Mouse (Mus musculus) A20 (cell line): ENCODE measurements around the gene Rbm14.

ENCODE experiments used
- DNase-seq: peaks from one replicate; pipeline ENCODE4 v3.0.0-alpha.2; 2011; ENCODE audit warnings: low read depth, low spot score

Gene Rbm14

DNA sequence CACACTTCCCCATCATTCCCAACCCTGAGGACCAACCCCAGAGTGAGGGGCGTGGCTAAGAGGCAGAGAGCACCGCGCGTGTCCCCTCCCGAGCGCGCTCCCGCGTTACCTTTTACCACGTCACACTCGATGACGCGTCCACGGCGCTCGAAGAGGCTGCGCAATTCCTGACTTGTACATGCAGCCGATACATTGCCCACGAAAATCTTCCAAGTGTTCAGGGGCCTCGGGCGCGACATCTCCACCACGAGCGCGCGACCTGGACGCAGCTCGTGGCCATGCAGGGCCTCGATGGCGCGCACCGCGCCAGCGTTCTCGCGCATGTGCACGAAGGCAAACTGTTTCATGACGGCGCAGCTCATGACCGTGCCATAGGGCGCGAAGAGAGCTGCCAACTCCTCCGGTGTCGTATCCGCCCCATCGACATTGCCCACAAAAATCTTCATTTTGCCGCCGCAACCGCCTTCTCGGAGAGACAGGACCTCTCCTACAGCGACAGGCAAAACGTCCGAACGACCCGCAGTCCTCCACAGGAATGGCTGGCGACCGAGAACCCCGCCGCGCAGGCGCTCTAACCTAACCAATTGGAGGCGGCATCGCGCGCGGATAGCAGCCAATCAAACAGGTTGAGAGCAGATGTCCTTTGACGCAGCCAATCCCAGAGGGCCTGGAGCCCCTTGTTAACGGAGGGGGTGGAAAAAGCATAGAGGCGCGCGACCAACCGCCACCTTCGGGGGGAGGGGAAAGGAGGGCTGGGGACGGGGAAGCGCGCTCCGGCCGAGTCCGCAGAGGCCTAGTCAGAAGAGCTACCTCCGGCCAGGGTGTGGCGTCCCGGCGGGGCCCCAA lies at the start of gene Rbm14, which contains the start of gene Gm21992:
TSS of gene Rbm14 (minus strand) at position 572 of the 846 bp plus-strand sequence.
TSS of gene Gm21992 (minus strand) at position 550 of the 846 bp plus-strand sequence.
- peak; percentile 99 for DNase-seq

DNA sequence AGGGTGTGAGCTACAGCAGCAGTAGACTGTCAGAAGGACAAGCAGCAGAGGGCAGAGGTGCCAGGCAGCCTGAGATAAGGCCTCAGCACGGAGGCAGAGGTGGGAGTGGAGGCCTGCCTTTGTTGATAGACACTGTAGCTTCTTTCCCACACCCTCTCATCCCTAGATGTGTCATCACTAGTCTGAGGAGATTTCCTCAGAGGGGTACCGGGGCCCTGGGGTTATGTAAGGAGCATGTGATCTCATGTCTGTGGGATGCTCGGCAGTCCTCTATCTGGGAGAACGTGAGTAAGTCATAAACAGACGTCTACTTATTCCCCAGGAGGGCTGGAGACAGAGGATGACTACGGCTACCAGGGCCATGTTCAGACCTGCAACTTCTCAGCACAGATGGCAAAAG lies 47.6 kb upstream of the Rbm14 start:
- DNase-seq: no peak

DNA sequence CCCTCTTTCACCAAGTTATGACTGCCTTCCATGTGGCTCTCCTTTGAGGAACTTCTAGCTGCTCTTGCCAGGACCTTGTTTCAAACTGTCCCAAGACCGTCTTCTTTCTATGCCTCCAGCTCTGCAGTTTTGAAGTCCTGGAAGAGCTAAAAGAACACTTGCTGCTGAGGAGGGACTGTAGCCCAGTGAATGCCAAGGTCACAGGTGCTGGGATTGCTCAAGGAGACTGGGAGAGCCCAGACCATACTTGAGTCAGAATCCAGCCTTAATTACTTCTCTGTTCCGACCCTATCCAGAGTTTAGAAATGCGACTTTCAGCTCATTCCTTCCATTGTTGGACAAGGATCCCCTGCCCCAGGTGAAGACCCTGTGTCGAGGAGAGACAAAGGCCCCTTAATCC lies 44.5 kb upstream of the Rbm14 start:
- no peak for DNase-seq

DNA sequence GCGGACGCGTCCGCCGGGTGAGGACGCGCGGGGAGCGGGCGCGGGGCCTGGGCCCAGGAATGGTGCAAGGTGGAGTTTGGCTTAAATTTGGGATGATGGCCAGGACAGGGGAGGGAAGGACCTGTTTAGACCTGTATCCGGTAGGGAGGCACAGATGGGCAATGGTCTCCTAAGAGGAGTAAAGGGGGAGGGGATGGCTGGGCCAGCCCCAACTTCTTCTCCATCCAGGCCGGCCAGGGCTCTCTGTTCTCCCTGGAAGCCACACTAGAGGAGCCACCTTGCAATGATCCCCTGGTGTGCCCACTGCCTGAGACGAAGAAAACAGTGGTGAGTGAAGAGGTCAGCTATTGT lies 44.0 kb upstream of the Rbm14 start:
- DNase-seq: no peak

DNA sequence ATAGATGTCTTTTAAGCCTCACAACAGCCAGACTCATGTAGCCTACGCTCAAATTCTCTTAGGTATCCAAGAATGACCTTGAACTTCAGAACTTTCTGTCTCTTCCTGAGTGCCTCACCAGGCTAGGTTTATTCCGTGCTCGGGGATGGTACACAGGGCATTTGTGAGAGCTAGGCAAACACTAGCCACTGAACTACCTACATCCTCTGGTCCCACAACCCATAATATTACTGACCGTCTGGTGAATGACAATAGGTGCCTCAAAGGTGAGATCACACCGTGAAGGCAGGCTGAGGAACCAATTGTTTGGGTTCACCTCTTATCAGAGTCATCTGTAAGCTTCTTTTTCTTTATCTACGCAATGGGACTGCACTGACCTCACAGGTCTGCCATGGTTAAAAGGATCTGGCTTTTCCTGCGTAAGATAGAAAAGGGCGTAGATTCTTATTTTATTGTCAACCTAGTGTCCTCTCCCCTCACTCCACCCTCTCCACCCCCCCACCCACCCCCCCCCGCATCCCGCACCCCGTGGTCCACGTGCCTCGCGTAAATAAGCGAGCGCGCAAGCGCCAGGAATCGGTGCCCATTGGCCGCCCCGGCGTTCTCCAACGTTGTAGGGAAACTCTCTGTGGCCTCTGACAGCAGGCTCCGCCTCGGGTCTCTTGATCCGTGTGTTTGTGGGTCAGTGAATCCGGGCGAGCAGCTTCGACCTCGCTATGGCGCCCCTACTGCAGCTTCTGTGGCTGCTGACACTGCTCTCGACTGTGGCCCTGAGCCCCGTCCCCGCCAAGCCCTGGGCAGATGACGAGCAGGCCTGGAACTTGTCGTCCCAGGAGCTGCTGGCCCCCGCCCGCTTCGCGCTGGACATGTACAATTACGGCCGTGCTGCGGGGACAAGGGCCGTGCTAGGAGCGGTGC lies 43.4 kb upstream of the Rbm14 start, which contains the start of gene Ctsf:
TSS of gene Ctsf (plus strand) at position 579 of the 918 bp plus-strand sequence.
- no peak for DNase-seq

DNA sequence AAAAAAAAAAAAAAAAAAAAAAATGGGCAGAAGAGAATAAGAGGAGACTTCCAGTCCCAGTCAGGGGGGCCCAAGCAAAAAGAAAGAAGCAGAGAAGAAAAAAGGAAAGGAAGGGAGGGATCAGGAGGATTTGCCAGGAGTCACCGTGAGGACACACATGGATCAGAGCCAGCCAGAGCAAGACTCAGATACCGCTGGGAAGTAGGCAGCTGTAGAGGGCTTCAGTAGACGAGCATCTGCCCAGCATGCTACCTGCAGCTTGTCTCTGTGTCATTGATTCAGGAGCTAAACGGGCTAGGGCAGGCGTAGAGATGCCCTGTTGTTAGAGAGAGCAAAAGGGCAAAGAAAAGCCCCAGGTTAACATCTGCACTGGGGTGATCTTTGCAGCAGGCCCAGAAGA lies 38.8 kb upstream of the Rbm14 start:
- no peak for DNase-seq

DNA sequence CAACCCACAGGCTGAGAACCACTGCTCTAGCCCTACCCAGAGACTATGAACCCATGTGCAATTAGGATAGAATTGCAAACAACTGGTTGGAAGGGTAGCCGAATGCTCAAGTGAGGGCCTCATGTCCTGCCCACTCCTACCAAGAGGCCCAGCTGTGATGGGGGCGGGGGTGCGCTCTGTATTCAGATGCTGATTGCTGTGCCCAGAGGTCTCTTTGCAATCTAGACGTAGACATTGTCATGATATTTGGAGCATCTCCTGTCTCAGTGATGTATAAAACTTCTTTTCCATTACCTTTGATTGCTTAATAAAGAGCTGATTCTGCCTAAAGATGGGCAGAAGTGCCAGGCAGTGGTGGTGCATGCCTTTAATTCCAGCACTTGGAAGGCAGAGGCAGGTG lies 38.4 kb upstream of the Rbm14 start:
- no peak for DNase-seq

DNA sequence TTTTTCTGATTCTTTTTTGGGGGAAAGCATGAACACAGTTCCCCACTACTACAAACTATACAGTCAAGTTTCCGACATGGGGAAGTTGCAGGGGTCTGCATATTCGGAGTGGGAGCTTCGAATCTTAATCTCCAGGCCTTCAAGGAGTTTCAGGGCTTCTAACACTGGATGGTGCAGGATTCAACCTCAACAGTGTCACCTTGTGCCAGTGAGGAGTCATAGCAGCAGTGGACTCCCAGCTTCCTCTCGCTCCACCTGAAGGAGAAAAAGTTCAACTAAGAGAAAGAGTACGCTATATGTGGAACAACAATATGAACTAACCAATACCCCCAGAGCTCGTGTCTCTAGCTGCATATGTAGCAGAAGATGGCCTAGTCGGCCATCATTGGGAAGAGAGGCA lies 36.1 kb upstream of the Rbm14 start:
- peak; percentile 35 for DNase-seq

DNA sequence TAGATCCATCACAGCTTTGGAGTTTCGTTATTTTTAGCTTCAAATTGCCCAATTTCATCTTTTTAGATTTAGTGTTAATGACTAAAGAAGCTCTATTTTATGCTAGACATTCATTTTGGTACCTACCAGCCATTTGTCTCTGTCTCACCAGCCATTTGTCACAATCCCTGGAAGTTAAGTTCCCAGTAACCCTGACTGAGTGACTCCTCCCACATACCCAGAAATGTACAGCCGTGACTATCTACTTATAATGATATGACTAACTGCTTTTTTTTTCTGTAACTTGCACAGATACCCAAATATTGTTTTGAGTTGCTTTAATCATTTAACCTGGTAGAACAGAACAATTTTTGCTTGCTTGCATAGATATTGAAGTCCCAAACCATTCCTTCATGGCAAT lies 34.4 kb upstream of the Rbm14 start:
- no peak for DNase-seq

DNA sequence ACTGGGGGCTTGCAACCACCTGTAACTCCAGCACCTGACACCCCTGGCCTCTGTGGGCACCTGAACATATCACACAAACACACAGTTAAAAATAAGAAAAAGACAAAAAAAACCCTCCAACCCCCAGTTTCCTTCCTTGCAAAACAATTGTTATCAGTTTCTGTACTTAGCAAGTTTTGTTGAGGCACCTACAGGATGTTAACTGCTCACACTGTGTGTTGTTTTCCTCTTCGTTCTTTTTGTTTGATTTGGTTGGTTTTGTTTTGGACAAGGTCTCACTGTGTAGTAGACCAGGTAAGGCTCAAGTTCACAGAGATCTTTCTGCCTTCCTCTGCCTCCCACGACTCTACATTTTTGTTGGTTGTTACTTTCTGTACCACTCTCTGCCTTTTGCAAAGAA lies 31.2 kb upstream of the Rbm14 start:
- peak; percentile 15 for DNase-seq

DNA sequence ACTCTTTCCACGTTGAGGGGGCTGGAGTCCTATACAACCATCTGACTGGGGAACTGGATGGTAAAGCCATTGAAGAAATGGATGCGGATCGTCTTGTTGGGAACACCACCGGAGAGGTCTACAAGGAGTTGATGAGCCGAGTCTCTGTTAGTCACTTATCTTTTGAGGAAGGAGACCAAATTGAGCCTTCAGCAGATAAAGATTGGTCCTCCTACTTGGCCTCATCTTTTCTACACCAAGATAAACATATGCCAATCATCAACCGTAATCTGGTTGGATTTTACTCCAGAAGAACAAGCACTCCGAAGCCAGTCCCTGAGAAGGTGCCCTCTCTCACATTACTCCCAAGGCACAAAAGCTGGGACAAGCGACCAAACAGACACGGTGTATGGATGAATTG lies 29.4 kb upstream of the Rbm14 start:
- DNase-seq: no peak

DNA sequence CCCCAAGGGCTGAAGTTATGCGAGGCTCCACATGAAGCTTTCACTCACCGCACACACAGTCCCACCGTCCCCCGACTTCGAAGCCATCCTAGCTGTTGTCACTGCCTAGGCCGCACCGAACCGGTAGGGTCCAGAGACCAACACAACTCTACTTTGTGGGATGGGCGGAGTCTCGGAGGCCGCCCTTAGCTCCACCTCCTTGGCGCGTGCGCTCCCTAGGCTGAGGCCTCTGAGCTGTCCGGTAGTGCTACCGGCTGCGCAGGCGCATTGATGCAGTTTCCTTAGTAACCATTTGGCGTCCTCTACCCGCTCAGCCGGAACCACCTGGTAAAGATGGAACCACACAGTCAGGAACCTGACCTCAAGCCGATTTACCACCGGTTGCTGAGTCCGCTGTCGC lies 27.7 kb upstream of the Rbm14 start, which contains the start of the genes Ccs and Ccdc87:
TSS of gene Ccs (minus strand) at position 184 of the 400 bp plus-strand sequence.
TSS of gene Ccdc87 (plus strand) at position 218 of the 400 bp plus-strand sequence.
- DNase-seq: peak; percentile 94

DNA sequence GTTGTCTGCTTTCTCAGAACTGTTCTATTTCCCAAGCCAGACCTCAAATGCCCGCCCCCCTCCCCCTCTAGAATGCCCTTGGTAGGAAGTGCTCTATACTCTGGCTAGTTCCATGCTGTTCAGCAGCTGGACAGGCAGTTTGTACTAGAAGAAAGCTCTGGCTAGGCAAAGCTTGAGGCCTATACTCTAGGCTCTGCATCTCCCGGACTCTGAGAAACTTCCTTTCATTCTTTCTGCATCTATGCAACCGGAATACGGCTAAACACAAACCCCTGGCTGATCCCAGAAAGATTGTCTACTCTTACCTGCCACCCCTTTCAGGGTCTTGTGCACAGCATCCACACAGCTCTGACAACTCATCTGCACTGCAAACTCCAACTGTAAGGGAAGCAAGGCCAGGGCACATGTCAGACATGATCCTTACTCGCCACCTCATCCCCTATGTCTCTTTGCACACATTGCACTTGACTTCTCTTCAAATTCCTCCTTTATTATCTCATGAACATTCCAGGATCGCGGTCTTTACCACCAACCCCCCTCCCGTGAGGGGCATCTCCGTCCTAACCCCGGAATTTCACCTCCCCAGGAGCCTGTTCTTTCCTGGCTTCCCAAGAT lies 27.2 kb upstream of the Rbm14 start:
- peak; percentile 29 for DNase-seq

DNA sequence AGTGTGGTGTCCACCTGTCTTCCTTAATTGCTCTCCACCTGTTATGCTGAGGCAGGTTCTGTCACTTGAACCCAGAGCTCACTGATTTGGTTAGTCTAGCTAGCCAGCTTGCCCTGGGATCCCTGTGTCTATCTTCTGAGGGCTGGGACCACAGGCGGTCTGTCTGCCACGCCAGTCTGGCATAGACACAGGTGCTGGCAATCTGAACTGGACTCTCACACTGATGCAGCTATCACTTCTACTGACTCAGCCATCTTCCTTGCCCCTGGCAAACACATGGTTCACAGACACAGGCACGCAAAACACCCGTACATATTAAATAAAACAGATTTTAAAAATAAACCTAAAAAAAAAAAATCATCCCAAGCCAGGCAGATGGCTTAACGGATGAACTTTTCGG lies 25.6 kb upstream of the Rbm14 start:
- no peak for DNase-seq

DNA sequence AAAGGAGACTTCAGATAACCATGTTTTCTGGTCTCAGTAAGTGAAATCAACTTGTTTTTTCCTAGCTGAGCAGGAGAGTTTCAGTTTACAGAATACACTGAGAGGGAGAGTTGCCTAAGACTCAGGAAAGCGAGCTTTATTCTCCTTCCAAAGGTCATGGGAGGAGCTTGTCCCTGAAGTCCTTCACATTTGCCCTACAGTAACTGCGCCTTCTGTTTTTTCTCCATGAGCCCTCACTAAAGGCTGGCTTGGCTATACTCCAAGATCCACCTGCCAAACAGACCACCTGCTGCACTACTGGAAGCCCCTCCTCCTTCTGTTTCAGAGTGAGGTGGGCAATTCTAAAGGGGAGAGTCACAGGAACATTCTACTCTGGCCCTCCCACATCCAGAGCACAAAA lies 24.7 kb upstream of the Rbm14 start:
- DNase-seq: no peak

DNA sequence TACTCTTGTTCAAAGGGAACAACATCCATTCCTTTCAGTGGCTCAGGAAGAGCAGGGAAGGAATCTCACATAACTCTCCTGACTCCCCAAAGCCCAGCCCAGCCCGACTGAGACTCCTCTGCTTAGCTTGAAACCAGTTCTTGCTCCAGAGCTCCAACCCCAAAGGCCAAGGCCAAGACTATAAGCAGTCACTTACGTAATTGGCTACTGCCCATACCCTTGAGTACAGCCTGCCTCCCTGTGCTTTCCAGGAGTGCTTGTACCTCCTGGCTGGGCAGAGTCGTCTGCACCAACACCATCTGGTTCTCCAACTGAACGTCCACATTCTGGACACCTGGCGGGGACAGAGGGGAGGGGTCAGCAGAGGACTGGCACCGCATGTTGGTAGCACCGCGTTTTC lies 22.5 kb upstream of the Rbm14 start:
- no peak for DNase-seq

DNA sequence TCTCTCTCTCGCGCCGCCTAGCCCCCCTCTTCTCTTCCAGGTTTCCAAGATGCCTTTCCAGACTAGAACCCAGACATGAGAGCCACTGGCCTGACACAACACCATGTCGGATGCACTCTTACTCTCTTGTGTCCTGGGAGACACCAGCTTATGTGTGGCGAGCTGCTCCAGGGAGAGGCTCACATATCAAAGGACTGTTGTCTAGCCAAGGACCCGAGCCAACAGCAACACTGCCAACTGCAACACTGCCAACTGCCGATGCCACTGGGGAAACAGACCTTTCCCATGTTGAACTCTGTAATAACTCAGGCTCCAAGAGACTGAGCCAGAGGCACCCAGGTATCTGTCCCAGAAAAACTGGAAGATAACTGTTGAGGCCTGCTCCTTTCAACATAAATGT lies 17.7 kb upstream of the Rbm14 start:
- no peak for DNase-seq

DNA sequence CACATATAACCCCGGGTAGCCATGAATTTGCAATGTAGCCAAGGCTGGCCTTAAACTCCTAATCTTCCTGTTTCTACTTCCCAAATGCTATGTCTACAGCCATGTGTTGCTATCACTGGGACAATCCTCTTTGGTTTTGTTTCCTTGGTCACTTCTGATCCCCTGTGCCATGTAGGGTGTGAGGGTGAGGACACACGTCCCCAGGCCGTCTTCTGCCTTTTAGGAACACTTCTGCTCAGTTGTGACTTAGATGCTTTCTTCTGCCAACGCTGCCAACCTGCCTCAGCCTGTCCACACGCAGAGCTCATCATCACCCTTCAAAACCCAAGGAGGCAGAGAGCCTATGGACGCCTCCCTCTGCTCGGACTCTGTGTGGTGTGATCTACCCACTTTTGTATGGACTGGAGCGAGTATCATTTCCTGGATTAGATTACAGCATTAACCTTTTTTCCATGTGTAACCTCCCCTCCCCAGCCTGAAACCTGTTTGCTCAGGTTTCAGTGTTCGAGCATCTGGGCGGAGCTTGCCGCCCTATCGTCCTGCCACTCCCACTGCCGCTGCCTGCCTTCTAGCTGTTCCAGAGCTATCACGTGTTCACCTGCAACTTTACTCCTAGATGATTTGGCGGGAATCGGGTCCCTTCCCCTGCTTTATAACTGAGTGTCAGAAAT lies 17.1 kb upstream of the Rbm14 start:
- DNase-seq: no peak

DNA sequence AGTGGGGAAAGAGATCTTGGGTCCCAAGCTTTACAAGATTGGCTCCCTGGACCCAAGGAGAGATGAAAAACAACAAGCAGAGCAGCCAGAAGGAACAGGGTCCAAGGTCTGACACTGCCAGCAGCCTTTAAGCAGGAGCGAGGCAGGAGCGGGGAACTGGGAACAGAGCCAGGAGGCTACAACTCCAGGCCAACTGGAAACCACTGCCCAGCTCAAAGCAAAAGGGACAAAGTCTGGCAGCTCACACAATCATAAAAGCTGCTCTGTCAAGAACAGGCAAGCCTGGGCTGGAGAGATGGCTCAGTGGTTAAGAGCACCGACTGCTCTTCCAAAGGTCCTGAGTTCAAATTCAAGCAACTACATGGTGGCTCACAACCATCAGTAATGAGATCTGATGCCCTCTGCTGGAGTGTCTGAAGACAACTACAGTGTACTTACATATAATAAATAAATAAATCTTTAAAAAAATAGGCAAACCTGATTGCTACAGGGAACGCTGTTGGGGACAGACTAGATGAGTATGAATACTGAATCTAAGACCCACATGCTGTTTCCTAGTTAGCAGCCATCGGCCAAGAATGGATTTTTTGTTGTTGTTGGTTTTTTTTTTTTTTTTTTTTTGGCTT lies 9.4 kb upstream of the Rbm14 start:
- DNase-seq: no peak

DNA sequence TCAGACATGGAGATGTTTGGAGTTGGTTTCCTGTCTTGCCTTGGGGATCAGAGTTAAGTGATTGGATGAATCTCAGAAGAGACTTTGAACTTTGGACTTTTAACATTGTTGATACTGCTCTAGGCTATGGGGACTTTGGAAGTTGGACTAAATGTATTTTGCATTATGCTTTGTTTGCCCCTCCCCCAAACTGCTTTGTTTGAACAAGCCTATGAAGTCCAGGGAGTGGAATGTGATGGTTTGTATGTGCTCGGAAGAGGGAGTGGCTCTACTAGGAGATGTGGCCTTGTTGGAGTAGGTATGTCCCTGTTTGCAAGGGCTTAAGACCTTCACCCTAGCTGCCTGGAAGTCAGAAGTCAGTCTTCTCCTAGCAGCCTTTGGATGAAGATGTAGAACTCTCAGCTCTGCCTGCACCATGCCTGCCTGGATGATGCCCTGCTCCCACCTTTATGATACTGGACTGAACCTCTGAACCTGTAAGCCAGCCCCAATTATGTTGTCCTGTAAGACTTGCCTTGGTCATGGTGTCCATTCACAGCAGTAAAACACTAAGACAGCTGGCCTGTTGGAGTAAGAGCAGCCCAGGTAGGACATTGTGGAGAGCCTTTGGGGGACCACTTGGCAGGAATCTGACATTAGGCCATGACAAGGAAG lies 5.9 kb upstream of the Rbm14 start:
- DNase-seq: no peak
